Mouse (Mus musculus): ENCODE data around the gene Hoxa1.

- TF ChIP-seq CTCF (conservative IDR thresholded peaks at IDR 0.05; ENCODE audit: low read length) (no peak), POU5F1 (IDR thresholded peaks at IDR 0.05; ENCODE audit: borderline replicate concordance, low read length) (no peak), NANOG (IDR thresholded peaks at IDR 0.05; ENCODE audit: borderline replicate concordance, low read length) (no peak)
Observed at GRCm38 (mm10) chr6:52155471-52155870, 2.6 kb downstream of the Hoxa1 start.
